Mouse (Mus musculus) C2C12 (cell line): ENCODE data around the gene Krtap13. TPM values are rescaled to one million over a fixed set of nuclear protein-coding genes. Genes with fewer than 3 reads are reported as not detected.

Experiments used
- H3K27me3 ChIP-seq: one replicate; pipeline ENCODE4 v1.6.1; 2011; ENCODE audit not compliant: control insufficient read depth, insufficient read depth, insufficient read length
- H3K36me3 ChIP-seq: one replicate; pipeline ENCODE4 v1.6.1; 2011; ENCODE audit not compliant: control insufficient read depth, insufficient read depth
- H3K4me3 ChIP-seq: one replicate; pipeline ENCODE4 v1.5.1; 2011; ENCODE audit warnings: mild to moderate bottlenecking, control low read depth; ENCODE audit not compliant: poor library complexity, insufficient read depth, severe bottlenecking
- H3K79me2 ChIP-seq: one replicate; pipeline ENCODE4 v1.6.1; 2011; ENCODE audit not compliant: control insufficient read depth, insufficient read depth
- H3K79me3 ChIP-seq: one replicate; pipeline ENCODE4 v1.6.1; 2011; ENCODE audit warnings: low read depth, control low read depth
- H3ac ChIP-seq: one replicate; pipeline ENCODE3; 2011; ENCODE audit warnings: low read depth; ENCODE audit not compliant: control insufficient read depth, insufficient read length
- CEBPB ChIP-seq: IDR thresholded peaks from one replicate; pipeline ENCODE4 v1.6.1; 2011; ENCODE audit warnings: low read depth, mild to moderate bottlenecking, control low read depth, moderate library complexity
- CTCF ChIP-seq: IDR thresholded peaks from one replicate; pipeline ENCODE4 v1.5.1; 2011; ENCODE audit not compliant: control insufficient read depth, insufficient read depth, insufficient read length
- FOSL1 ChIP-seq: IDR thresholded peaks from one replicate; pipeline ENCODE4 v1.8.0; 2011; ENCODE audit warnings: mild to moderate bottlenecking, low read length; ENCODE audit not compliant: poor library complexity, insufficient read depth, severe bottlenecking
- MAX ChIP-seq: IDR thresholded peaks from one replicate; pipeline ENCODE4 v1.6.1; 2011; ENCODE audit warnings: mild to moderate bottlenecking, control low read depth
- MYOD1 ChIP-seq: IDR thresholded peaks from one replicate; pipeline ENCODE4 v1.6.1; 2011; ENCODE audit warnings: low read depth; ENCODE audit not compliant: control insufficient read depth, insufficient read length
- MYOG ChIP-seq: IDR thresholded peaks from one replicate; pipeline ENCODE4 v1.6.1; 2011; ENCODE audit not compliant: control insufficient read depth, insufficient read length; ENCODE audit errors: extremely low read depth
- USF1 ChIP-seq: IDR thresholded peaks from one replicate; pipeline ENCODE4 v1.6.1; 2011; ENCODE audit warnings: low read depth, mild to moderate bottlenecking, control low read depth, moderate library complexity
- polyA plus RNA-seq: library from polyadenylated mRNA; unstranded; fragments of >200 nt; fragmentation: generic; extraction: Trizol; gene quantifications from one replicate; pipeline ENCODE4 v1.2.1, GENCODE M21; 2012; ENCODE audit warnings: missing spikeins

Krtap13 gene
- polyA plus RNA-seq, 1 experiment: not detected

GRCm38 (mm10) chr16:88707496-88708012 lies 43.9 kb downstream of the Krtap13 start, which contains the start of gene 2310061N02Rik:
2310061N02Rik (minus strand) TSS chr16:88707962.
- TF ChIP-seq MYOD1: no peak
- no peak for TF ChIP-seq USF1
- TF ChIP-seq FOSL1: no peak
- TF ChIP-seq MAX: no peak
- TF ChIP-seq MYOG: no peak
- no peak for TF ChIP-seq CTCF
- no peak for TF ChIP-seq CEBPB
- H3K36me3 ChIP-seq: no peaks in the 10 kb centered on the region

GRCm38 (mm10) chr16:88701072-88701864 lies 50.2 kb downstream of the Krtap13 start:
- Histone ChIP-seq H3K36me3 (no peaks in the 10 kb centered on the region), H3K79me3 (no peaks in the 10 kb centered on the region), H3ac (no peak overlapping the region), H3K27me3 (no peaks in the 10 kb centered on the region), H3K4me3 (no peak overlapping the region), H3K79me2 (no peaks in the 10 kb centered on the region)
- TF ChIP-seq USF1: no peak
- no peak for TF ChIP-seq CEBPB
- no peak for TF ChIP-seq CTCF
- no peak for TF ChIP-seq MYOG
- TF ChIP-seq MAX: no peak
- TF ChIP-seq FOSL1: no peak

More at GRCm38 (mm10) chr16:88707496-88708012, 43.9 kb downstream of the Krtap13 start, which contains the start of gene 2310061N02Rik:
- Histone ChIP-seq H3K4me3 (no peak within 1 kb of the TSS), H3K27me3 (no peaks in the 10 kb centered on the region), H3ac (no peak within 1 kb of the TSS), H3K79me2 (no peaks in the 10 kb centered on the region), H3K79me3 (no peaks in the 10 kb centered on the region)

Other genes with a start within 250 kb of the Krtap13 start
- not detected for gene Cldn17, start 244.7 kb downstream of the Krtap13 start, polyA plus RNA-seq
- gene Cldn8, start 188.5 kb downstream of the Krtap13 start, polyA plus RNA-seq: not detected
- not detected for gene Krtap24-1, start 139.4 kb downstream of the Krtap13 start, polyA plus RNA-seq
- not detected for gene 2310079G19Rik, start 124.0 kb downstream of the Krtap13 start, polyA plus RNA-seq
- gene Krtap26-1, start 103.8 kb downstream of the Krtap13 start, polyA plus RNA-seq: not detected
- gene Krtap27-1, start 80.0 kb downstream of the Krtap13 start, polyA plus RNA-seq: not detected
- not detected for gene 2310061N02Rik, start 43.7 kb downstream of the Krtap13 start, polyA plus RNA-seq
- not detected for gene Krtap13-1, start 22.8 kb downstream of the Krtap13 start, polyA plus RNA-seq
- gene 2310034C09Rik, start 7.2 kb upstream of the Krtap13 start, polyA plus RNA-seq: not detected
- not detected for gene 2310057N15Rik, start 22.6 kb upstream of the Krtap13 start, polyA plus RNA-seq
- not detected for gene Gm5965, start 26.3 kb upstream of the Krtap13 start, polyA plus RNA-seq
- not detected for gene Gm20741, start 60.6 kb upstream of the Krtap13 start, polyA plus RNA-seq
- not detected for gene Krtap15, start 68.6 kb upstream of the Krtap13 start, polyA plus RNA-seq
- not detected for gene Krtap14, start 74.5 kb upstream of the Krtap13 start, polyA plus RNA-seq
- gene Krtap19-1, start 117.8 kb upstream of the Krtap13 start, polyA plus RNA-seq: not detected
- not detected for gene Krtap19-2, start 122.6 kb upstream of the Krtap13 start, polyA plus RNA-seq
- not detected for gene Krtap19-3, start 126.4 kb upstream of the Krtap13 start, polyA plus RNA-seq
- gene Krtap19-4, start 133.5 kb upstream of the Krtap13 start, polyA plus RNA-seq: not detected
- gene Krtap19-5, start 144.8 kb upstream of the Krtap13 start, polyA plus RNA-seq: not detected
- gene Krtap19-9b, start 180.6 kb upstream of the Krtap13 start, polyA plus RNA-seq: not detected
- gene Krtap16-3, start 211.2 kb upstream of the Krtap13 start, polyA plus RNA-seq: not detected